In the genomic region with DNA sequence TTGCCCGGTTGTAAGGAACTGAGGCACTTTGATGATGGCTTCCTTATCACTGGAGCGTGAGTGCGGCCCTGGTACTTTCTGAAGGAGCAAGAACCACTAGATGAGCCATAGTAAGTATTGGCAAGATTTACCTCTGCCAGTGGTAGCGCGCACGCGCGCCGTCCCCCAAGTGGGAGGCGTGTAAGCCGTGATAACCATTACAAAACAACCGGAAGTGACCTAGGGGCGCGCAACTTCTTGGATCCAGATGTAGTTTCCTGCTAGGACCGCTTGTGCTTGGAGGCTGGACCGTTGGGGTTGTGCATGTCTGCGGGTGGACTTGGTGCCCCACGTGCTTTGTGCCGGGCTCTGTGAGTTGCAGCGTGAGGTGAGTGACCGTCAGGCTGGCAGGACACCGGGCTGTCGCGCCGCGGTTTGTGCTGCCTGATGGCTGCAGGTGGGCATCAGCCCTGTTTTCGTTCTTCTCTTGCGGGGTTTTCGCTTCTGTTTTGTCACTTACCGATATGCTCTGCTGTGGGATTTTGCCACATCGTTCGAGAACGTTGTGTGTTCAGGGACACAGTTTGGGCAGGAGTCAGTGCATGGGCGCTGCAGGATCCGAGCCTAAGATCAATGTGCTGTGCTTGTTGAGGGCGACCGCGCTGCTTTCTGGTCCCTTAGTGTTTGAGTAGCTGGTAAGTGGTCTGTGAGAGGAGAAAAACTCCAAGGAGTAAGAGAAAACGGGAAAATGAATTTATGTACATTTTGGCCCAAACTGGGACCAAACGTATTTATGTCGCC, we compare ENCODE assay signal across 8 mouse cellular contexts. TPM values are rescaled to one million over a fixed set of nuclear protein-coding genes. Genes with fewer than 3 reads are reported as not detected.
DNase-seq lines count a peak whose midpoint lies in the region; ATAC-seq and TF ChIP-seq lines count a peak whose summit lies in the region.

TSS of gene 2610021A01Rik (plus strand) at position 197 of the 780 bp plus-strand sequence.

- peak; percentile 99 for ATAC-seq in Patski
- peak; percentile 98 for ATAC-seq in hindbrain, embryonic 13.5 days (ENCODE audit: low FRiP score)

- no peaks in the 10 kb centered on the region for H3K9me3 ChIP-seq in hindbrain, embryonic 13.5 days

- DNase-seq in Patski (ENCODE audit: low read depth, low spot score), result peak; percentile 59
- peak; percentile 86 to 90 for DNase-seq in cerebellum, postnatal 14 days
- peak; percentile 88 to 91 for DNase-seq in frontal cortex, postnatal 14 days (ENCODE audit: low spot score in 2 of 2)
- DNase-seq in layer of hippocampus, postnatal 25 days (ENCODE audit: extremely low spot score in 1 of 2, low spot score in 1 of 2), result peak; percentile 74 to 79
- DNase-seq in lung, postnatal 25 days (ENCODE audit: low spot score), result peak; percentile 94
- peak; percentile 94 for DNase-seq in retina, embryonic 14.5 days (ENCODE audit: low spot score)
- DNase-seq in thymus, postnatal 4 days, result peak; percentile 89

- peak within 1 kb of the TSS; percentile 67 for H3K4me3 ChIP-seq in hindbrain, embryonic 13.5 days

- H3K9ac ChIP-seq in hindbrain, embryonic 13.5 days, result peak within 1 kb of the TSS; percentile 81

- H3K4me2 ChIP-seq in hindbrain, embryonic 13.5 days, result peak within 1 kb of the TSS; percentile 81

- CTCF ChIA-PET in Patski (lab: Charles Lee), result no interaction called here

- TF ChIP-seq CTCF in Patski (IDR thresholded peaks at IDR 0.05), result no peak

- POLR2A ChIA-PET in Patski (lab: Charles Lee), result no interaction called here

- H3K36me3 ChIP-seq in hindbrain, embryonic 13.5 days, result no peaks in the 10 kb centered on the region

- peaks cover 2% of the 10 kb centered on the region for H3K27me3 ChIP-seq in Patski
- no peaks in the 10 kb centered on the region for H3K27me3 ChIP-seq in hindbrain, embryonic 13.5 days

- H3K4me1 ChIP-seq in hindbrain, embryonic 13.5 days (replicated peaks), result peaks cover 18% of the 10 kb centered on the region

- H3K27ac ChIP-seq in hindbrain, embryonic 13.5 days, result peak within 1 kb of the TSS; percentile 78

- 1% methylated on average over 41 of the region's 41 CpGs for WGBS in hindbrain, embryonic 13.5 days

- in situ Hi-C loops in Patski (cut with MboI; ENCODE audit: low pct_unique_long_range_greater_than_20kb), result loop anchor here (5.0 kb wide), 1 partner anchor 908 kb away; the partner anchor contains the start of gene Zfp141

RNA-seq across cellular contexts. Expression of gene 2610021A01Rik, which starts in this region (rescaled TPM):
- 6.8 TPM for polyA plus RNA-seq in Patski (2021)
- polyA plus RNA-seq in hindbrain, embryonic 13.5 days (2015; fragmentation: Nextera tagmentation; extraction: Ambion mirVana), result 14.5 and 15.0 TPM in 2 replicates
- total RNA-seq in layer of hippocampus, postnatal 25 days (2021), result 10 to 100 TPM; 33.2 to 35.5 TPM

Comparison
In these comparisons a context has a peak if more than half of its experiments do, and no peak if none do; other contexts are left out.
1. Peak in every context shown above with its lines: DNase-seq, ATAC-seq, H3K4me3 ChIP-seq and H3K27ac ChIP-seq.